Mouse (Mus musculus) cerebellum, adult 2 months (tissue): ENCODE data around the gene 3110040M04Rik.
"Not testable (repeated sequence)": the region's sequence is repeated elsewhere in the genome, so short reads cannot be mapped to it uniquely, and the experiment has no call there.

Experiments used
- CTCF ChIP-seq: fragments of 200-500 bp; IDR thresholded peaks from 2 replicates; pipeline ENCODE4 v1.5.1; 2011; ENCODE audit warnings: low read depth, mild to moderate bottlenecking, control low read depth, low read length, moderate library complexity, borderline replicate concordance; ENCODE audit not compliant: insufficient read depth
- POLR2A ChIP-seq: fragments of 200-500 bp; IDR thresholded peaks from 2 replicates; pipeline ENCODE4 v1.6.1; 2011; ENCODE audit warnings: low read length, control low read depth, borderline replicate concordance; ENCODE audit not compliant: insufficient read depth

DNA sequence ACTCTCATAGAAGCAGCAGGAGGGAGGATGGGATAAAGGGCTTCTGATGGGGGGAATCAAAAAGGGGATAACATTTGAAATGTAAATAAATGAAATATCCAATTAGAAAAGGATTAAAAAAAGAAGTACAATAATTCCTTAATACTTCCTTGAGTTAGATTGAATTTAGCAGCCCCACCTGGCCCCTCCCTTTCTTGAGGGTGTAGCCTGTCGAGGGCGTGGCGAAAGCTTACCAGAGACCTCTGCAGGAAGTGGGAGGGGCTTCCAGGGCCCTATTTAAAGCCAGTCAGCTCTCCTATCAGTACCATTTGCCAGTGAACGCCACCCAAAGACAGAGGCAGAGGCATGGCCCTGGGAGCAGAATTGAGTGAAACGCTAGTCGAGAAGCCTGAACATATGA lies at the start of gene 3110040M04Rik:
- TF ChIP-seq CTCF, POLR2A: not testable (repeated sequence)
